Mouse (Mus musculus) forebrain, embryonic 16.5 days (tissue): ENCODE measurements around the gene Eps8. TPM values are rescaled to one million over a fixed set of nuclear protein-coding genes. Genes with fewer than 3 reads are reported as not detected.

Experiments
- polyA plus RNA-seq: library from polyadenylated mRNA; unstranded; fragments of >200 nt; fragmentation: Nextera tagmentation; extraction: Ambion mirVana; gene quantifications from 2 replicates; pipeline ENCODE4 v1.2.1, GENCODE M21; 2015

The Eps8 gene
- polyA plus RNA-seq, 1 experiment from 2014 or later: 20.9 TPM

Other genes starting within 250 kb of the Eps8 start
- 188 and 201 TPM in 2 replicates for gene Strap, start 80.2 kb upstream of the Eps8 start, polyA plus RNA-seq
- 8.9 and 11.3 TPM in 2 replicates for gene Dera, start 99.7 kb upstream of the Eps8 start, polyA plus RNA-seq